13 mouse cellular contexts compared by ENCODE assay signal in the genomic region with DNA sequence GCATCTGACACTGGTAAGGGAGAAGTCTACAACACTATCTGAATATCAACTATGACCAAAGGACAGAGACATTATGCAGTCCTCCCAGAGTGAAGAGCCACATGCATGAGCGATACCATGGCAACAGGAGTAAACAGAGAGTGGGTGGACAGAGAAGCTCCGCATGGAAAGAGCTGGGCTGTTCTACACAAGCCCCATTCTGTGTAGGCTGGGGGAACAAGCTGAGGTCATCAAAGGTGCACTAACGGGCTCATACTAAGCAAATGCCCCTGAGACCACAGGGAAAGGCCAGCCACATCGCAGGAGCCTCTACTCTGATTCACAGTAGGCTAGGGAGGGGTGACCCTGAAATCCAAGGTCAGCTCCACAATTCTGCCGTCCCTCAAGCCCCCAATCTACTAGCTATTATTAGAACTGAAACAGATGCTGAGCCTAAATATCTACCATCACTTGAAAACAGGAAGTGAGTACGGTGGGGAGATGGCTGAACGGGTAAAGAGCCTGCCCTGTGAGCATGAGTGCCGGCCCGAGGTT. TPM values are rescaled to one million over a fixed set of nuclear protein-coding genes. Genes with fewer than 3 reads are reported as not detected.
DNase-seq lines count a peak whose midpoint lies in the region; ATAC-seq and TF ChIP-seq lines count a peak whose summit lies in the region.
"Had no signal": no experiment of that assay in that cellular context is flagged by ENCODE, and none has a peak within 500 bp of the region (broad histone marks: within the 10 kb centered on the region; RNA-seq: fewer than 3 reads in every experiment).

No protein-coding gene starts in this region.

- no peak overlapping the region for H3K4me3 ChIP-seq in hindbrain, postnatal 0 days (ENCODE audit: low read length)
- no peak overlapping the region for H3K4me3 ChIP-seq in hindbrain, embryonic 10.5 days
- H3K4me3 ChIP-seq in stomach, postnatal 0 days (ENCODE audit: low read depth, low read length), result no peak overlapping the region
- H3K4me3 ChIP-seq: forebrain, embryonic 13.5 days; limb, embryonic 10.5 days had no signal

- no peak for TF ChIP-seq EP300 in stomach, postnatal 0 days (optimal IDR thresholded peaks at IDR 0.05)

- no peak overlapping the region for H3K9ac ChIP-seq in hindbrain, postnatal 0 days (replicated peaks; ENCODE audit: low read length)
- no peak overlapping the region for H3K9ac ChIP-seq in stomach, postnatal 0 days (ENCODE audit: low read length)
- H3K9ac ChIP-seq: forebrain, embryonic 13.5 days had no signal

- H3K27ac ChIP-seq in hindbrain, postnatal 0 days, result no peak overlapping the region
- H3K27ac ChIP-seq in hindbrain, embryonic 10.5 days, result no peak overlapping the region
- no peak overlapping the region for H3K27ac ChIP-seq in stomach, postnatal 0 days (replicated peaks)
- H3K27ac ChIP-seq: forebrain, embryonic 13.5 days; limb, embryonic 10.5 days had no signal

- H3K9me3 ChIP-seq in hindbrain, postnatal 0 days (ENCODE audit: low read length), result no peaks in the 10 kb centered on the region
- no peaks in the 10 kb centered on the region for H3K9me3 ChIP-seq in hindbrain, embryonic 10.5 days
- H3K9me3 ChIP-seq in stomach, postnatal 0 days (ENCODE audit: control insufficient read depth, low read length), result no peaks in the 10 kb centered on the region
- H3K9me3 ChIP-seq: forebrain, embryonic 13.5 days; limb, embryonic 10.5 days had no signal

- H3K36me3 ChIP-seq in hindbrain, postnatal 0 days (ENCODE audit: insufficient read depth, low read length), result peaks cover 39% of the 10 kb centered on the region; the same call in 1 of the 2 replicates
- peaks cover 95% of the 10 kb centered on the region for H3K36me3 ChIP-seq in hindbrain, embryonic 10.5 days
- H3K36me3 ChIP-seq in stomach, postnatal 0 days (ENCODE audit: control insufficient read depth, insufficient read depth, low read length), result peaks cover 3% of the 10 kb centered on the region

- TF ChIP-seq CTCF in hindbrain, postnatal 0 days (IDR thresholded peaks at IDR 0.05; ENCODE audit: low read depth), result no peak
- no peak for TF ChIP-seq CTCF in stomach, postnatal 0 days (IDR thresholded peaks at IDR 0.05; ENCODE audit: low read depth)

- H3K4me2 ChIP-seq in hindbrain, postnatal 0 days (ENCODE audit: low read depth, low read length), result no peak overlapping the region
- H3K4me2 ChIP-seq in stomach, postnatal 0 days (replicated peaks; ENCODE audit: low read depth), result no peak overlapping the region
- H3K4me2 ChIP-seq: forebrain, embryonic 13.5 days had no signal

- 57% methylated on average over 9 of the region's 9 CpGs for WGBS in hindbrain, postnatal 0 days
- WGBS in hindbrain, embryonic 10.5 days, result 67% methylated on average over 9 of the region's 9 CpGs
- WGBS in stomach, postnatal 0 days, result 48% methylated on average over 9 of the region's 9 CpGs

- H3K4me1 ChIP-seq in hindbrain, postnatal 0 days (ENCODE audit: insufficient read depth, low read length), result no peaks in the 10 kb centered on the region
- peaks cover 12% of the 10 kb centered on the region; the same call in 1 of the 2 replicates for H3K4me1 ChIP-seq in hindbrain, embryonic 10.5 days (replicated peaks)
- H3K4me1 ChIP-seq in stomach, postnatal 0 days (replicated peaks; ENCODE audit: control insufficient read depth, insufficient read depth), result no peaks in the 10 kb centered on the region
- H3K4me1 ChIP-seq: forebrain, embryonic 13.5 days had no signal

- no peaks in the 10 kb centered on the region for H3K27me3 ChIP-seq in hindbrain, postnatal 0 days (ENCODE audit: insufficient read depth, low read length)
- no peaks in the 10 kb centered on the region for H3K27me3 ChIP-seq in hindbrain, embryonic 10.5 days (ENCODE audit: insufficient read depth, poor library complexity, severe bottlenecking)
- H3K27me3 ChIP-seq in stomach, postnatal 0 days (ENCODE audit: control insufficient read depth, insufficient read depth, low read length), result no peaks in the 10 kb centered on the region
- H3K27me3 ChIP-seq: forebrain, embryonic 13.5 days had no signal

- DNase-seq in embryo, embryonic 10.5 days (ENCODE audit: low spot score), result peak; percentile 23
- no peak for DNase-seq in embryo, embryonic 11 days
- DNase-seq in hindbrain, postnatal 0 days (ENCODE audit: low spot score), result no peak
- no peak for DNase-seq in hindbrain, embryonic 10.5 days (ENCODE audit: low spot score)
- DNase-seq in spleen, postnatal 36 days (ENCODE audit: low spot score in 2 of 2), result peak; percentile 57 to 69
- DNase-seq in spleen, adult 12 weeks (ENCODE audit: low spot score), result no peak
- no peak for DNase-seq in stomach, postnatal 0 days (ENCODE audit: low spot score)
- DNase-seq in kidney, postnatal 4 days, result no peak

- ATAC-seq in hindbrain, postnatal 0 days, result 0 out of 2 replicates have a peak, but pooled peaks have one; percentile 42
- peak; percentile 21; the same call in 1 of the 2 replicates for ATAC-seq in stomach, postnatal 0 days (ENCODE audit: low FRiP score, low TSS enrichment)
- ATAC-seq: forebrain, embryonic 13.5 days had no signal

RNA-seq across cellular contexts. Expression of a gene that starts 8.7 kb away (rescaled TPM):
- total RNA-seq in hindbrain, postnatal 0 days (2014; rRNA removed), result 52.7 and 61.3 TPM in 2 replicates
- 17.9 and 18.2 TPM in 2 replicates for polyA plus RNA-seq in hindbrain, postnatal 0 days (2015; fragmentation: Nextera tagmentation; extraction: Ambion mirVana)
- 13.5 and 14.3 TPM in 2 replicates for polyA plus RNA-seq in hindbrain, embryonic 10.5 days (2016; fragmentation: Nextera tagmentation; extraction: Ambion mirVana)
- 4.5 and 5.0 TPM in 2 replicates for polyA plus RNA-seq in stomach, postnatal 0 days (2015; fragmentation: Nextera tagmentation; extraction: Ambion mirVana)

RNA-seq across cellular contexts. Expression of a gene that starts 18.0 kb away (rescaled TPM):
- not detected in 2 replicates for total RNA-seq in hindbrain, postnatal 0 days (2014; rRNA removed)
- not detected in 2 replicates for polyA plus RNA-seq in hindbrain, postnatal 0 days (2015; fragmentation: Nextera tagmentation; extraction: Ambion mirVana)
- polyA plus RNA-seq in hindbrain, embryonic 10.5 days (2016; fragmentation: Nextera tagmentation; extraction: Ambion mirVana), result not detected in 2 replicates
- polyA plus RNA-seq in stomach, postnatal 0 days (2015; fragmentation: Nextera tagmentation; extraction: Ambion mirVana), result 0.10 TPM in 1 of 2 replicates, not detected in the other
- total RNA-seq: hematopoietic stem cell, adult 5-6 weeks had no signal
- polyA plus RNA-seq: cortical plate, adult 2 months; forebrain, embryonic 13.5 days; limb, embryonic 10.5 days; stomach, embryonic 14.5 days had no signal

RNA-seq across cellular contexts. Expression of a gene that starts 24.1 kb away (rescaled TPM):
- total RNA-seq in hindbrain, postnatal 0 days (2014; rRNA removed), result 3.6 and 4.3 TPM in 2 replicates
- 4.9 and 5.2 TPM in 2 replicates for polyA plus RNA-seq in hindbrain, postnatal 0 days (2015; fragmentation: Nextera tagmentation; extraction: Ambion mirVana)
- 17.9 and 18.4 TPM in 2 replicates for polyA plus RNA-seq in hindbrain, embryonic 10.5 days (2016; fragmentation: Nextera tagmentation; extraction: Ambion mirVana)
- 5.8 and 5.9 TPM in 2 replicates for polyA plus RNA-seq in stomach, postnatal 0 days (2015; fragmentation: Nextera tagmentation; extraction: Ambion mirVana)

RNA-seq across cellular contexts. Expression of a gene that starts 39.0 kb away (rescaled TPM):
- total RNA-seq in hindbrain, postnatal 0 days (2014; rRNA removed), result 1.3 and 1.7 TPM in 2 replicates
- 0.72 and 0.79 TPM in 2 replicates for polyA plus RNA-seq in hindbrain, postnatal 0 days (2015; fragmentation: Nextera tagmentation; extraction: Ambion mirVana)
- polyA plus RNA-seq in hindbrain, embryonic 10.5 days (2016; fragmentation: Nextera tagmentation; extraction: Ambion mirVana), result 1.6 and 1.9 TPM in 2 replicates
- polyA plus RNA-seq in stomach, postnatal 0 days (2015; fragmentation: Nextera tagmentation; extraction: Ambion mirVana), result 7.8 and 8.3 TPM in 2 replicates

Comparison
In these comparisons a context has a peak if more than half of its experiments do, and no peak if none do; other contexts are left out.
1. DNase-seq: peak in embryo, embryonic 10.5 days (single experiment) and spleen, postnatal 36 days (2 of 2); none in embryo, embryonic 11 days (single experiment), hindbrain, postnatal 0 days (single experiment), hindbrain, embryonic 10.5 days (single experiment), spleen, adult 12 weeks (single experiment), stomach, postnatal 0 days (single experiment) and kidney, postnatal 4 days (0 of 2).